ENCODE assay signal across 9 mouse cellular contexts in the genomic region with DNA sequence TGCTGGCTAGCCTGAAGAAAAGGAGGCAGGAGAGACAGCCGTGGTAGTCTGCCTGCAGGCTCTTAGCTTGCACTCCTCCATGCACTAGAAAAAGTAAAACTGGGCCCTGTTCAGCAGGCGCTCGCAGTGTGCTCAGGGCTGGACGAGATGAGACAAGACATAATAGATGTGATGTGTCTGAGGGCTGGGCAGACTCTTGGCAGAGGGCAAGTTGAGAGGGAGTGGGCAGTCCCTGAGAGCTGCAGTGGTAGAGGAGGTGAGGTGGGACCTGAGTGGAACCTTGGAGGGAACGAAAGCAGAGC. TPM values are rescaled to one million over a fixed set of nuclear protein-coding genes. Genes with fewer than 3 reads are reported as not detected.
DNase-seq lines count a peak whose midpoint lies in the region; ATAC-seq lines count a peak whose summit lies in the region.
"Had no signal": no experiment of that assay in that cellular context is flagged by ENCODE, and none has a peak within 500 bp of the region (broad histone marks: within the 10 kb centered on the region; RNA-seq: fewer than 3 reads in every experiment).

No protein-coding gene starts in this region.

- no peak overlapping the region for H3K4me3 ChIP-seq in kidney, embryonic 16.5 days (ENCODE audit: low read length)
- H3K4me3 ChIP-seq in embryonic facial prominence, embryonic 10.5 days = peak overlapping the region; percentile 39; the same call in 1 of the 2 replicates
- H3K4me3 ChIP-seq in hindbrain, embryonic 12.5 days = no peak overlapping the region
- H3K4me3 ChIP-seq in midbrain, embryonic 15.5 days = no peak overlapping the region

- ATAC-seq in kidney, embryonic 16.5 days (ENCODE audit: low FRiP score, low TSS enrichment) = no peak
- ATAC-seq in hindbrain, embryonic 12.5 days (ENCODE audit: low FRiP score) = no peak
- no peak for ATAC-seq in midbrain, embryonic 15.5 days (replicated peaks)

- peaks cover 45% of the 10 kb centered on the region for H3K4me1 ChIP-seq in kidney, embryonic 16.5 days (ENCODE audit: insufficient read depth, low read length)
- H3K4me1 ChIP-seq in embryonic facial prominence, embryonic 10.5 days = peaks cover 61% of the 10 kb centered on the region
- peaks cover 43% of the 10 kb centered on the region for H3K4me1 ChIP-seq in hindbrain, embryonic 12.5 days
- peaks cover 31% of the 10 kb centered on the region for H3K4me1 ChIP-seq in midbrain, embryonic 15.5 days

- H3K9me3 ChIP-seq in kidney, embryonic 16.5 days (ENCODE audit: low read length) = no peaks in the 10 kb centered on the region
- H3K9me3 ChIP-seq in embryonic facial prominence, embryonic 10.5 days = no peaks in the 10 kb centered on the region
- no peaks in the 10 kb centered on the region for H3K9me3 ChIP-seq in hindbrain, embryonic 12.5 days (replicated peaks)
- H3K9me3 ChIP-seq in midbrain, embryonic 15.5 days = no peaks in the 10 kb centered on the region

- H3K27ac ChIP-seq in kidney, embryonic 16.5 days (ENCODE audit: low read length) = peak overlapping the region; percentile 67
- peak overlapping the region; percentile 81 for H3K27ac ChIP-seq in embryonic facial prominence, embryonic 10.5 days (replicated peaks)
- H3K27ac ChIP-seq in hindbrain, embryonic 12.5 days = peak overlapping the region; percentile 64
- no peak overlapping the region for H3K27ac ChIP-seq in midbrain, embryonic 15.5 days

- H3K9ac ChIP-seq in kidney, embryonic 16.5 days (replicated peaks; ENCODE audit: low read length) = peak overlapping the region; percentile 4; the same call in 1 of the 2 replicates
- 0 out of 2 replicates have a peak overlapping the region, but pooled peaks have one; percentile 35 for H3K9ac ChIP-seq in hindbrain, embryonic 12.5 days
- 0 out of 2 replicates have a peak overlapping the region, but pooled peaks have one; percentile 9 for H3K9ac ChIP-seq in midbrain, embryonic 15.5 days

- no peak for DNase-seq in kidney, postnatal 36 days
- no peak for DNase-seq in embryonic facial prominence, embryonic 10.5 days (ENCODE audit: low spot score)
- no peak for DNase-seq in urinary bladder, postnatal 4 days (ENCODE audit: low spot score in 2 of 2)
- DNase-seq in layer of hippocampus, adult 11-12 months (ENCODE audit: low spot score) = no peak
- DNase-seq: lung, postnatal 10 days; right cerebral cortex, postnatal 4 days had no signal

- 44% methylated on average over 5 of the region's 5 CpGs for WGBS in kidney, embryonic 16.5 days
- 36% methylated on average over 5 of the region's 5 CpGs for WGBS in embryonic facial prominence, embryonic 10.5 days
- 31% methylated on average over 4 of the region's 5 CpGs for WGBS in hindbrain, embryonic 12.5 days
- 36% methylated on average over 5 of the region's 5 CpGs for whole genome bisulfite sequencing in midbrain, embryonic 15.5 days

- no peak overlapping the region for H3K4me2 ChIP-seq in kidney, embryonic 16.5 days (replicated peaks; ENCODE audit: low read depth, low read length)
- no peak overlapping the region for H3K4me2 ChIP-seq in hindbrain, embryonic 12.5 days (replicated peaks)
- no peak overlapping the region for H3K4me2 ChIP-seq in midbrain, embryonic 15.5 days

- H3K36me3 ChIP-seq in kidney, embryonic 16.5 days (ENCODE audit: insufficient read depth, low read length) = peaks cover 4% of the 10 kb centered on the region; the same call in 1 of the 2 replicates
- peaks cover 27% of the 10 kb centered on the region for H3K36me3 ChIP-seq in embryonic facial prominence, embryonic 10.5 days (replicated peaks)
- H3K36me3 ChIP-seq in hindbrain, embryonic 12.5 days = no peaks in the 10 kb centered on the region
- no peaks in the 10 kb centered on the region for H3K36me3 ChIP-seq in midbrain, embryonic 15.5 days (replicated peaks)

- H3K27me3 ChIP-seq in kidney, embryonic 16.5 days (ENCODE audit: insufficient read depth, low read length) = no peaks in the 10 kb centered on the region
- no peaks in the 10 kb centered on the region for H3K27me3 ChIP-seq in embryonic facial prominence, embryonic 10.5 days (replicated peaks; ENCODE audit: low read depth, poor library complexity, severe bottlenecking)
- H3K27me3 ChIP-seq in hindbrain, embryonic 12.5 days = no peaks in the 10 kb centered on the region
- no peaks in the 10 kb centered on the region for H3K27me3 ChIP-seq in midbrain, embryonic 15.5 days (replicated peaks)

RNA-seq across cellular contexts. Expression of a gene that starts 9.5 kb away (rescaled TPM):
- 9.5 and 10.7 TPM in 2 replicates for polyA plus RNA-seq in kidney, embryonic 16.5 days (2015; fragmentation: Nextera tagmentation; extraction: Ambion mirVana)
- polyA plus RNA-seq in embryonic facial prominence, embryonic 10.5 days (2016; fragmentation: Nextera tagmentation; extraction: Ambion mirVana) = 8.6 and 9.0 TPM in 2 replicates
- 8.4 and 9.5 TPM in 2 replicates for polyA plus RNA-seq in hindbrain, embryonic 12.5 days (2016; fragmentation: Nextera tagmentation; extraction: Ambion mirVana)
- 9.9 and 11.1 TPM in 2 replicates for polyA plus RNA-seq in midbrain, embryonic 15.5 days (2015; fragmentation: Nextera tagmentation; extraction: Ambion mirVana)

RNA-seq across cellular contexts. Expression of a gene that starts 25.7 kb away (rescaled TPM):
- 12.9 and 14.4 TPM in 2 replicates for polyA plus RNA-seq in kidney, embryonic 16.5 days (2015; fragmentation: Nextera tagmentation; extraction: Ambion mirVana)
- 17.2 and 17.7 TPM in 2 replicates for polyA plus RNA-seq in embryonic facial prominence, embryonic 10.5 days (2016; fragmentation: Nextera tagmentation; extraction: Ambion mirVana)
- 25.5 and 27.8 TPM in 2 replicates for polyA plus RNA-seq in hindbrain, embryonic 12.5 days (2016; fragmentation: Nextera tagmentation; extraction: Ambion mirVana)
- polyA plus RNA-seq in midbrain, embryonic 15.5 days (2015; fragmentation: Nextera tagmentation; extraction: Ambion mirVana) = 23.2 and 26.3 TPM in 2 replicates
